Mouse (Mus musculus): ENCODE data around the gene Pou2f2.

- TF ChIP-seq EP300 (IDR thresholded peaks at IDR 0.05; ENCODE audit: insufficient read depth, low read depth, low read length) (no peak), CTCF (IDR thresholded peaks at IDR 0.05) (peak; percentile 98), POLR2A (IDR thresholded peaks at IDR 0.05; ENCODE audit: insufficient read depth, low read depth, low read length) (no peak)
Measured at GRCm38 (mm10) chr7:25105411-25106160, 73.9 kb downstream of the Pou2f2 start.

All from heart, adult 2 months (tissue).